Mouse (Mus musculus) natural killer cell, adult 2 months (primary cell): Measurements from ENCODE around the gene Gfod2.

Experiments used
- DNase-seq, 2 experiments: peaks; one replicate each; pipeline ENCODE4 v3.0.0; 2022; ENCODE audit warnings: low spot score in 2 of 2

Gfod2 gene

DNA sequence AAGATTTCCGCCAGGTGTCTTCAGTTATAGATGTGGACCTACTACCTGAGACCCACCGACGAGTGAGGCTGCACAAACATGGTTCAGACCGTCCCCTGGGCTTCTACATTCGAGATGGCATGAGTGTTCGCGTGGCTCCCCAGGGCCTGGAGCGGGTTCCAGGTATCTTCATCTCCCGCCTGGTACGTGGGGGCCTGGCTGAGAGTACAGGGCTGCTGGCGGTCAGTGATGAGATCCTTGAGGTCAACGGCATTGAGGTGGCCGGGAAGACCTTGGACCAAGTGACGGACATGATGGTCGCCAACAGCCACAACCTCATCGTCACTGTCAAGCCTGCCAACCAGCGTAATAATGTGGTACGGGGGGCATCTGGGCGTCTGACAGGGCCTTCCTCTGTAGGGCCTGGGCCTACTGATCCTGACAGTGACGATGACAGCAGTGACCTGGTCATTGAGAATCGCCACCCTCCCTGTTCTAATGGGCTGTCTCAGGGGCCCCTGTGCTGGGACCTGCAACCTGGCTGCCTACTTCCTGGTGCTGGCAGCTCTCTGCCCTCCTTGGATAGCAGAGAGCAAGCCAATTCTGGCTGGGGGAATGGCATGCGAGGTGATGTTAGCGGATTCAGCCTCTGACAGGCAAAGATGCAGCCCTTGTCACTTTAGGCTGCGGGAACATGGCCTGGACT, 55.6 kb downstream of the Gfod2 start:
- DNase-seq, result no peak

DNA sequence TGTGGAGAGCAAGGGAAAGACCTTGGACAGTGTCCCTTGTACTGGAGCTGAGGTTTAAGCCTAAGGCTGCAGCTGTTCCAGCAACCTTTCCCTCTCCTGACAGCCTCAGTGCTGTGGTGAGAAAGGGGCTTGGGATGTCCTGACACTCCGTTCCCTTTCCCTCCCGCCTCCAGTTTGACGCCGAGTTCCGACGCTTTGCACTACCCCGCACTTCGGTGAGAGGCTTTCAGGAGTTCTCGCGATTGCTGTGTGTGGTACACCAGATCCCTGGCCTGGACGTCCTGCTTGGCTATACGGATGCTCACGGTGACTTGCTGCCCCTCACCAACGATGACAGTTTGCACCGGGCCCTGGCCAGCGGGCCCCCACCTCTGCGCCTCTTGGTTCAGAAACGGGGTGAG, 56.5 kb downstream of the Gfod2 start:
- no peak for DNase-seq

DNA sequence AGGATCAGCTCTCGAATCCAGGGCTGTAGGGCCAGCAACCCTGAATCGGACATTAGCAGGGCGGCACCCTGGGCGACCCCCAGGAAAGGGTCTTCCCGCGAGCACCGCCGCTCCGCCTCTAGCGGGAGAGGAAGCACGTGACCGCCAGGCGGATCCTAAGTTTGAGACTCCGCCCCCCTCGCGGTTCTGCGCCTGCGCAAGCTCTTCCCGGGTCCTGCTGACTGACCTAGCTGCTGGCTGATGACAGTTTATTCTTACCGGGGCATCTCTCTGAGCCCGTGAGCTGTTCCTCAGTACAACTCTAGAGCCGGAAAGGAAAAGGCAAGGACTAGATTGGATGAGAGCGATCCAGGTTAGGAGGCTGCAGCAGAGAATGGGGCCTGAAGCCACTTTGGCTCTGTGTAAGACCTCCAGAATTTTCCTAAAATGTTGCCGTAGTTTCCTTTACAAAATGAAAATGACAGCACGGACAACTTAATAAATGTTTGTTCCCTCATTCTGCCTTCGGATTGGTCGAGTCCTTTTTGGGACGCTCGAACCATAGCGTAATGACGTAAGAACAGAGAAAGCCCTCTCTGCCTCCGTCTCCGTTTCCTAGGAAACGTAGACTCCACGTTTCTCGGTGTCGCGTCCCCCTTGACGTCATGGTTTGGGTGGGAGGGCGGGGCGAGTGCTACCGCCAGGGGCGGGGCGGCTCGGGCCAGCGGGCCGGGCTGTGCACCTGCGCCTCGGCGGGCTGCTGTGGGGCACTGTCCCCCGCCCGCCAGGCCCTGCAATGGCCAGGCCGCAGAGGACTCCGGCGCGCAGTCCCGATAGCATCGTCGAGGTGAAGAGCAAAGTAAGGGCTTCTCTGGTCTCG, 57.3 kb downstream of the Gfod2 start, which contains the start of the genes Acd and Pard6a:
Acd (minus strand) TSS at position 137 of the 859 bp plus-strand sequence.
Pard6a (plus strand) TSS at position 183 of the 859 bp plus-strand sequence.
- DNase-seq, result peak; percentile 94 to 95

DNA sequence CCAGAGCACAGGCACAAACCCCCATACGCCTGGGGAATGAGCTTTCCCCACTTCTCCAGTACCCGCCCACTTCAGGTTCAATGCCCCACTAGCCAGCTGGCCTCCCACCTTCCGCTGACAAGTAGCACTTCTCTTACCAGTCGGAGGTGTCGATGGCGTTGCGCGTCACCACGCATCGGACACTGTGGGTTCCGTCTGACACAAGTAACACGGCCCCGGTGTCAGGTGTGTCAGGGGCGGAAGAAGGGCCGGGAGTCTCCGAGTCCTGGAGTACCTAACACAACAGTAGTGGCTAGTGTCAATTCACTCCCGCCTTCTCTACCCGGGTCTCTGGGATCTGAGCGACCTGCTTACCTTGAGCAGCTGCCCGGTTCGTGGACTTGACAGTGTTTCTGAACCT, 57.9 kb downstream of the Gfod2 start:
- DNase-seq, result peak; percentile 87 to 90

- DNase-seq, result no peak
These were observed 58.8 kb downstream of the Gfod2 start for GRCm38 (mm10) chr8:105699488-105700215.

GRCm38 (mm10) chr8:105698734-105699133, 59.7 kb downstream of the Gfod2 start:
- DNase-seq, result no peak

GRCm38 (mm10) chr8:105697196-105697780, 61.2 kb downstream of the Gfod2 start:
- no peak for DNase-seq

- DNase-seq, result no peak
These were observed 63.2 kb downstream of the Gfod2 start for GRCm38 (mm10) chr8:105695080-105695780.

- no peak for DNase-seq
These were observed 64.2 kb downstream of the Gfod2 start for GRCm38 (mm10) chr8:105694051-105694799.

GRCm38 (mm10) chr8:105693648-105694047, 64.8 kb downstream of the Gfod2 start:
- DNase-seq, result no peak

DNA sequence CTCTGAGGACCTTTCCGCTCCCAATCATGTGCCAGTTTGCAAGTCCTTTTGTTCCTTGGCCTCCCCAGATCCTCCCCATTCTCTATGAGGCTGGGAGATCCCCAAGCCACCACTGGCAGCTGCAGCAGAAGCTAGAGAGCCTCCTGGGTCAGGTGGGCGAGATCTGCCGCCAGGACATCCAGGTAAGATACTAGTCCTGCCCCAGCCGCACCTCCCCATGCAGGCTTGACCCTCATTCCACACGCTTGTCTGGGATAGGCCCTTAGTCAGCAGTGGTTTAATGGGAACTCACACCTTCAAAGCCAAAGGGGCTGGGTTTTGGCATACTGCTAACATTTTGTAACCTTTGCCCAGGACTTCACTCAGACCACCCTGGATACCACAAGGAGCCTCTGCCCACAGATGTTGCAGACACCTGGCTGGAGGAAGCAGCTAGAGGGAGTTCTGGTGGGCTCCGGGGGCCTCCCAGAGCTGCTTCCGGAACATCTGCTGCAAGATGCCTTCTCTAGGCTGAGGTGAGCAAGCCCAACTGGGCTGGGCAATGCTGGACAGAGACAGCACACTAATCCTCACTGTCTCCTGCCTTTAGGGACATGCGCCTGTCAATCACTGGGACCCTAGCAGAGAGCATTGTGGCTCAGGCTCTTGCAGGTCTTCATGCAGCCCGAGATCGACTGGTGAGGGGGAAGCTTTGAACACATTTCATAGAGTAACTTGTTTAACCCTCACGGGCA, 65.8 kb downstream of the Gfod2 start:
- DNase-seq, result no peak

DNA sequence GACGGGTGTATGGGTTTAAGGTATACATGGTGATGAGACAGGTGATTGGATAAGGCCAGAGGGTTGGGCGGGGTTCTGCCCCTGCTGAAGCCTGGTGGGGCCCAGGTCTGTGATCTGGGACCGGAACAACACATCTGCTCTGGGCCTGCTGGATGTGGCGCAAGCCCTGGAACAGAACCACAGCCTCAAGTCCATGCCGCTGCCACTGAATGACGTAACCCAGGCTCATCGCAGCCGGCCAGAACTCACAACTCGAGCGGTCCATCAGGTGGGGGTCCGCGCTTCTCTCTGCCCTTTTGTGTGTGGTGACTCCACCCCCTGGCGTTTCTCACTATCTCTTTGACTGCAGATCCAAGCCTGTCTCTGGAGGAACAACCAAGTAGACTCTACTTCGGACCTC, 67.5 kb downstream of the Gfod2 start:
- no peak for DNase-seq

DNA sequence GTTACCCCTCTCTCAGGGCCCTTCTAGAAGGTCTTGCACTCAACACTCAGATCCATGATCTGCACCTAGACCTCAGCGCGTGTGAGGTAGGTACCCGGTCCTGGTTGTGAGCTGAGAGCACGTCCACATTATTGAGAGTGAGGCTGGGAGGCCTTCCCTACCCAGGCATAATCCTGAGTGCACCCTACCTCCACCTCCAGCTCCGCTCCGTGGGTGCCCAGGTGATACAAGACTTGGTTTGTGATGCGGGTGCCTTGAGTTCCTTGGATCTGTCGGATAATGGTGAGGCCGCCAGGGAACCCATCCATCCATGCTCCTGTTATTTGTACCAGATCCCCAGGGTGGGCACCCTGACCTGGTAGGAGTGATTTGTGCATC, 68.5 kb downstream of the Gfod2 start:
- no peak for DNase-seq

GRCm38 (mm10) chr8:105689256-105689982, 69.0 kb downstream of the Gfod2 start:
- DNase-seq, result no peak

GRCm38 (mm10) chr8:105688242-105688752, 70.2 kb downstream of the Gfod2 start:
- DNase-seq, result no peak

DNA sequence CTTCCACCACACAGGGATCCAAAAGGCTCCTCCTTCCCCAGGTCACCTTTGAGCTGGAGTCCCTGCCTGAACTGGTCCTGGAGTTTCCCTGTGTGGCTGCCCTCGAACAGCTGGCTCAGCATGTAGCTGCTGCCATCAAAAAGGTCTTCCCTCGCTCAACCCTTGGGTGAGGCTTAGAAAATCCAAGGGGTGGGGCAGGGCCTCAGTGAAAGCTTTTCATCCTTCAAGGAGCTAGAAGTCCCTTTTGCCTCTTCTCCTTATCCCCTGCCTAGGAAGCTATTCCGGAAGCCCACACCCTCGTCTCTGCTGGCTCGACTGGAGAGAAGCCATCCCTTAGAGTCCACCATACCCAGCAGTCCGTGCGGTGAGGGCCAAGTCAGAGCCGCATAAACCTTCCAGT, 71.0 kb downstream of the Gfod2 start:
- no peak for DNase-seq

DNA sequence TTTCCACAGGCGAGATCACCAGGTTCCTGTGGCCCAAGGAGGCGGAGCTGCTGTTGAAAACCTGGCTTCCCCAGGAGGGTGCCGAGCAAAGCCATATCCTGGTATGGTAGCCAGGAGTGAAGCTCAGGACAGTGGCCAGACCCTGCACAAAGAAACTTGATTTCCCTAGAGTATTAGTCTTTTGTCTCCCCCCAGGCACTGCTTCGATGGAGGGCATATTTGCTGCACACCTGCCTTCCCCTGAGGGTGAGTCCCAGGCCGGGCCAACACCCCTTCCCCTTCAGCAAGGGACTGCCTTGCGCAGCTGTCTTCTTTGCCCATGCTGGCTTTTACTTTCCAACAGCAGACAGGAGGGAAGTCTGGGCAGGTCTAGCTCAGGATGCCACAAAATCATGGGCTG, 71.9 kb downstream of the Gfod2 start:
- DNase-seq, result no peak

- DNase-seq, result peak; percentile 69 to 85
These were observed 72.6 kb downstream of the Gfod2 start, which contains the start of gene Carmil2 for GRCm38 (mm10) chr8:105685796-105686308. Gene Carmil2 (plus strand): TSS chr8:105686274.

DNA sequence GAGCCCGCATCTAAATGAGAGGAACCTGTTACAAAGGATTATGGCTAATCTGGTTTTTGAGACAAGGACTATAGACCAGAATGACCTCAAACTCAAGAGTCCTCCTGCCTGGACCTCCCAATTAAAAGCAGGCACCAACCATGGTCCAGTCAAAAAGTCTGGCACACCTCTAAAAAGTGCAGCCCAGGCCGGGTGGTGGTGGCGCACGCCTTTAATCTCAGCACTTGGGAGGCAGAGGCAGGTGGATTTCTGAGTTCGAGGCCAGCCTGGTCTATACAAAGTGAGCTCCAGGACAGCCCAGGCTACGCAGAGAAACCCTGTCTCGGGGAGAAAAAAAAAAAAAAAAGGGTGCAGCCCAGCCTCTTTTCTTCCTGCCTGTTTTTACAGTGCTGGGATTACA, 73.1 kb downstream of the Gfod2 start:
- DNase-seq, result no peak
